Mouse (Mus musculus) intestine, postnatal 0 days (tissue): ENCODE results near the gene Glb1l2. TPM values are rescaled to one million over a fixed set of nuclear protein-coding genes. Genes with fewer than 3 reads are reported as not detected.
A peak's percentile ranks its signal among the peaks of the same experiment; 100 is the strongest.

Experiments used
- ATAC-seq: fragments of 200-750 bp; cut with Nextera tagmentation; 2 replicates; pipeline ENCODE4 v1.8.0; 2017; ENCODE audit warnings: mild to moderate bottlenecking, moderate TSS enrichment, moderate library complexity
- H3K27ac ChIP-seq: fragments of 300-500 bp; sonication (generic); 2 replicates; pipeline ENCODE4 v1.5.1; 2014; ENCODE audit warnings: mild to moderate bottlenecking, low read depth, low read length, moderate library complexity
- H3K27me3 ChIP-seq: fragments of 300-500 bp; sonication (generic); replicated peaks from 2 replicates; pipeline ENCODE4 v1.6.1; 2014; ENCODE audit warnings: low read length, mixed read lengths; ENCODE audit not compliant: control insufficient read depth, insufficient read depth
- H3K36me3 ChIP-seq: fragments of 300-500 bp; sonication (generic); 2 replicates; pipeline ENCODE4 v1.6.1; 2014; ENCODE audit warnings: mild to moderate bottlenecking, moderate library complexity; ENCODE audit not compliant: control insufficient read depth, insufficient read depth
- H3K4me1 ChIP-seq: fragments of 300-500 bp; sonication (generic); replicated peaks from 2 replicates; pipeline ENCODE4 v1.6.1; 2014; ENCODE audit warnings: antibody characterized with exemption, low read length, mixed read lengths; ENCODE audit not compliant: control insufficient read depth, insufficient read depth
- H3K4me2 ChIP-seq: fragments of 300-500 bp; sonication (generic); replicated peaks from 2 replicates; pipeline ENCODE4 v1.6.1; 2014; ENCODE audit warnings: low read depth, mild to moderate bottlenecking, moderate library complexity
- H3K4me3 ChIP-seq: fragments of 300-500 bp; sonication (generic); 2 replicates; pipeline ENCODE4 v1.5.1; 2014; ENCODE audit warnings: low read depth, low read length
- H3K9ac ChIP-seq: fragments of 300-500 bp; sonication (generic); 2 replicates; pipeline ENCODE4 v1.6.1; 2014; ENCODE audit warnings: mild to moderate bottlenecking, low read depth, low read length
- H3K9me3 ChIP-seq: fragments of 300-500 bp; sonication (generic); 2 replicates; pipeline ENCODE4 v1.6.1; 2016; ENCODE audit warnings: mixed run types; ENCODE audit not compliant: control insufficient read depth
- CTCF ChIP-seq: sonication (generic); IDR thresholded peaks from 2 replicates; pipeline ENCODE4 v1.5.1; 2016; ENCODE audit warnings: low read depth, mild to moderate bottlenecking, control low read depth, antibody characterized with exemption, moderate library complexity
- WGBS: fragments of 180-500 bp; shearing (Covaris S2); extraction: QIAGEN DNeasy Blood & Tissue Kit; methylation state at CpG from one replicate; pipeline ENCODE4 v1.1.7; 2014; 5-methylcytosine and 5-hydroxymethylcytosine counted together
- polyA plus RNA-seq: library from polyadenylated mRNA; unstranded; fragments of >200 nt; fragmentation: Nextera tagmentation; extraction: Ambion mirVana; gene quantifications from 2 replicates; pipeline ENCODE4 v1.2.1, GENCODE M21; 2015

The Glb1l2 gene
- polyA plus RNA-seq, 1 experiment from 2014 or later: 0.50 TPM

DNA sequence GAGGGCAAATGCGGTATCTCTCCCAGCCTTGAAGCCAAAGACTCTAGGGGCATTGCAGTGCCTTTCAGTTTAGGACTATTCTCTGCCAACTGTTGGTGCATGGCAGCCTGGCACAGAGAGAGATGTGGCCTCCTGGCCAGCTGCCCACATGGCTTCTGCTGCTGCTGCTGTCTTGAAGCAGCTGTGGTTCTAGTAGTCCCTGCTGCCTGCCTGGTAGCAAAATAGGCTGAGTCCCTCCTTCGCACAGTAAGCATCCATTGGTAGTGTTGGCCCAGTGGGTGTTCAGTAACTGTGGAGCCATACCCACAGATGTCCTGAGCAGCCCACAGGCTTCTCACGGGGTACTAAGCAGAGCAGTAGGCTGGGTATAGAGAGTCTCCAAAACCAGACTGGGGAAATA is 63.5 kb downstream of the Glb1l2 start:
- WGBS: 80% methylated on average over 3 of the region's 3 CpGs
- Histone ChIP-seq H3K27me3 (no peaks in the 10 kb centered on the region), H3K4me2 (no peak overlapping the region), H3K4me3 (no peak overlapping the region), H3K9ac (no peak overlapping the region), H3K36me3 (no peaks in the 10 kb centered on the region), H3K27ac (no peak overlapping the region), H3K4me1 (no peaks in the 10 kb centered on the region), H3K9me3 (no peaks in the 10 kb centered on the region)
- ATAC-seq: no peak
- no peak for TF ChIP-seq CTCF

DNA sequence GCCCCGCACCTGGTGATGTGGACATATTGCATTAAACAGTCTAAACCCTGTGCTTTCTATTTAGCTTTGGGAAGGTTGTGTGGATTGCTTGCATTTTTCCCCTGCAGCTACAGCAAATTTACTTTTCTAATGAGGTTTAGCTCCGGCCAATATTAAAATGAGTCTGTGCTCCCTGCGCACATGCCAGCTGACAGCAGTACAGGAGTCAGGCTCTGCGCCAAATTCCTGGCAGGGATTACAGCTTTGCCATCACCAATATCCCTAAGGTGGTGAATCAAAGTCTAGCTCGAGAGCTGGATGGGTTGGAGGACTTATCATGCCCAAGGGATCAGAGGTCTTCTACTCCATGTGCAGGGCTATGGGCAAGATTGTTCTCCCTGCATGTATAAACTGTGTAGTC is 69.2 kb downstream of the Glb1l2 start:
- H3K4me1 ChIP-seq: no peaks in the 10 kb centered on the region
- ATAC-seq: no peak
- no peak for TF ChIP-seq CTCF
- H3K27ac ChIP-seq: no peak overlapping the region
- no peak overlapping the region for H3K4me2 ChIP-seq
- H3K9me3 ChIP-seq: no peaks in the 10 kb centered on the region
- H3K4me3 ChIP-seq: no peak overlapping the region
- peaks cover 17% of the 10 kb centered on the region for H3K27me3 ChIP-seq
- 69% methylated on average over 5 of the region's 5 CpGs for WGBS
- H3K9ac ChIP-seq: no peak overlapping the region
- no peaks in the 10 kb centered on the region for H3K36me3 ChIP-seq

DNA sequence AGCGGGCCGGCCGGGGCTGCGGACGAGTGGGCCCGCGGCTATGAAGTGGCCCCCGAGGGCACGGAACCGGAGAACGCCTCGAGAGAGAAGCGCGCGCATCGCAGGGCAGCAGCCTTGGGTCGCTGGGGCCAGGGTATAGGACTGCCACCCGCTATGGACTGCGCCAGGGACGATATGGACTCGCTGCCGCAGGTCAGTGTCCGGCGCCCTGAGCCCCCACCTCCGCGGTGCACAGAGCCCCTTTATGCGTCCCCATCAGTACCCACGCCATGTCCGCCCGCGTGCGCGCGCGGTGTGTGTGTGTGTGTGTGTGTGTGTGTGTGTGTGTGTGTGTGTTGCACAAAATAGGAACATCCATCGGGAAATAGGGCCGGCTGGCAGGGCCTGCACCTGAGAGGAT is 72.3 kb downstream of the Glb1l2 start:
- WGBS: 3% methylated on average over 34 of the region's 37 CpGs
- no peak overlapping the region for H3K9ac ChIP-seq
- H3K27me3 ChIP-seq: peaks cover 17% of the 10 kb centered on the region
- peak overlapping the region; percentile 55 for H3K4me2 ChIP-seq
- H3K9me3 ChIP-seq: no peaks in the 10 kb centered on the region
- no peak overlapping the region for H3K27ac ChIP-seq
- no peaks in the 10 kb centered on the region for H3K4me1 ChIP-seq
- peak overlapping the region; percentile 31 for H3K4me3 ChIP-seq
- no peak for TF ChIP-seq CTCF
- no peaks in the 10 kb centered on the region for H3K36me3 ChIP-seq
- no peak for ATAC-seq

DNA sequence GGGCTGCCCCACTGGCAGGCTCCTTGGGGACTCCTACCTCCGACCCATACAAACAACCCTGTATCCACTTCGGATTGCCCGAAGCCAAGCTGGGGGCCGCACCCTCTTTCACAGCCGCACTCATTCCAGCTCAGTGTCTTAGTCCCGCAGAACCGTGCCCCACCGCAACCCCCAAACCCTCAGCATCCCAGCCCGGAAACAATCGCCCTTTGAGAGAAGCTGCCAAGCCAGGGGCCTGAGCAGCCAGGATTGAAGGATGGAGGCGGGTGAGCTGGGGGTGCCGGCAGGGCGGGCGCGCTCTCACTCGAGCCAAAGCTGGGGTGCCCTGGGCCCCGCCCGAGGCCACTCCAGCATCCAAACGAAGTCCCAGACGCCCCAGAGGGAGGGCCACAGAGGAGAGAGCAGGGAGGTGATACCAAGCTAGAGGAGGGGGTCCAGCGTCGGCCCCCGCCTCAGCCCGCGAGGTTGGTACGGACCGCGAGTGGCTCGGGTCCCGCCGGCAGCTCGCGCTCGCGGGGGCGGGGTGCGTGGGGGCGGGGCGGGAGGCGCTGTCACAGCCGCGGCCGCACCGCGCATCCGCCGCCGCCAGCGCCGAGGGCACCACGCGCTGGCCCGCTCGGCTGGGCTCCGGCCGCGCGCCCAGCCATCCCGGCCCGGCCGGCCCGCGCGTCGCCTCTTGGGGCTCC is 72.9 kb downstream of the Glb1l2 start, which contains the start of gene B3gat1:
B3gat1 (plus strand) TSS at position 523 of the 686 bp plus-strand sequence.
- Histone ChIP-seq H3K4me3 (peak within 1 kb of the TSS; percentile 31), H3K36me3 (no peaks in the 10 kb centered on the region), H3K9me3 (no peaks in the 10 kb centered on the region), H3K9ac (no peak within 1 kb of the TSS), H3K27ac (no peak within 1 kb of the TSS), H3K27me3 (peaks cover 17% of the 10 kb centered on the region), H3K4me2 (peak within 1 kb of the TSS; percentile 55), H3K4me1 (no peaks in the 10 kb centered on the region)
- TF ChIP-seq CTCF: no peak
- ATAC-seq: 0 out of 2 replicates have a peak, but pooled peaks have one; percentile 25
- whole genome bisulfite sequencing: 3% methylated on average over 33 of the region's 65 CpGs

DNA sequence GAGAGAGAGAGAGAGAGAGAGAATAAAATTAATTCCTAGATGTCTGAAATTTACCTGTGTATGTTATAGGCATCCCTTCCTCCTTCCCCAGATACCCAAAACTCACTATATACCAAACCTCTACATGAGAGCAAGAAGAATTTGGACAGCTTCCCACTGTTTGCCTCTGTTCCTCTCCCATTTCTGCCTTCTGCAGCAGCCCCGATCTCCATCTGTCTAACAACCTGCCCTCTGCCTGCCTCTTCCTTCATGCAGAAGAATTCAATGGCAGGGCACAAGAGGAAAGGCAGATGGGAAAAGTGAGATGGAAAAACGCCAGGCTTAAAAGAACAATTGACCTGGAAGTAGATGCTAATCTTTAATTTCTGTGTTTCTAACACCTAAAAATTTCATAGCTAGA is 77.7 kb downstream of the Glb1l2 start:
- WGBS: 84% methylated on average over 2 of the region's 2 CpGs
- Histone ChIP-seq H3K9me3 (no peaks in the 10 kb centered on the region), H3K27ac (no peak overlapping the region), H3K27me3 (peaks cover 6% of the 10 kb centered on the region), H3K4me3 (no peak overlapping the region), H3K4me2 (no peak overlapping the region), H3K4me1 (no peaks in the 10 kb centered on the region), H3K9ac (no peak overlapping the region), H3K36me3 (no peaks in the 10 kb centered on the region)
- TF ChIP-seq CTCF: no peak
- ATAC-seq: no peak

DNA sequence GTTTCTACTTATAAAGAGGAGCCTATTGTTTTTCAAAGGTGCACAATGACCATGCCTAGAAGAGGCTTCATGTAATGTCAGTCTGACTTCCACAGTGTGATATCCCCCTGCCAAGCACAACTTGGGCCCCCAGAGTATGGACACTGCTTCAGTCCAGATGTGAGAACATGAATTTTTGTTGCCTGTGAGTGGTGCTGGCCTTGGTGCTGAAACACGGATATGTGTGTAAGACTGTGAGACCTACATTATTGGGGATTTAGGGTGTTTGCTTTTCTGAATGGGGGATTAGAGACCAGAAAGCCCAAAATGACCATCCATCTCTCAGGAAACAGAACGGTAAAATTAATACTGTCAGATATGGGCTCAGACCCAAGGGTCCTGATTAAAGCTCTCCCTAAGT is 78.8 kb downstream of the Glb1l2 start:
- no peaks in the 10 kb centered on the region for H3K36me3 ChIP-seq
- no peaks in the 10 kb centered on the region for H3K9me3 ChIP-seq
- ATAC-seq: no peak
- TF ChIP-seq CTCF: no peak
- no peak overlapping the region for H3K9ac ChIP-seq
- no peak overlapping the region for H3K4me2 ChIP-seq
- 44% methylated on average over 2 of the region's 2 CpGs for WGBS
- no peaks in the 10 kb centered on the region for H3K4me1 ChIP-seq
- no peak overlapping the region for H3K4me3 ChIP-seq
- H3K27me3 ChIP-seq: no peaks in the 10 kb centered on the region
- no peak overlapping the region for H3K27ac ChIP-seq

DNA sequence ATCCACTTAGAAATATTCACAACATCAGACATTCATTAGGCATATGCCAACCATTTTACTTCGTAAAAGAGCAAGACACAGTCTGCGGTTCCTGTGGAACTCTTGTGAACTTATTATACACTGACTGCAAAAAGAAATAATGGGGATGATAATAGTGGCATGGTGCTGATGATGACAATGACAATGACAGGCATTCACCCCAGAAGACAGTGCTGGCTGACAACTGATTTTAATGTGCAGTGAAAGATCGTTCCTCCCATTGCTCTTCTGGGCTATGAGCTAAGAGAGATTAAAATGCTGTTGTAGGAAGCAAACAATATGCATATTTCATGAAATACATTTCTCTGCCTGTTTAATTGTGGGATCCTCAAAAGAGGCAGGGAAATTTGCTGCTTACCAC is 80.6 kb downstream of the Glb1l2 start:
- WGBS: 87% methylated on average over 3 of the region's 3 CpGs
- no peak for TF ChIP-seq CTCF
- Histone ChIP-seq H3K9me3 (no peaks in the 10 kb centered on the region), H3K4me1 (no peaks in the 10 kb centered on the region), H3K36me3 (no peaks in the 10 kb centered on the region), H3K4me3 (no peak overlapping the region), H3K27me3 (no peaks in the 10 kb centered on the region), H3K4me2 (no peak overlapping the region), H3K27ac (no peak overlapping the region), H3K9ac (no peak overlapping the region)
- no peak for ATAC-seq
